Mouse (Mus musculus): Measurements from ENCODE around the gene 1600015I10Rik.
A peak's percentile ranks its signal among the peaks of the same experiment; 100 is the strongest.
"Not testable (repeated sequence)": the region's sequence is repeated elsewhere in the genome, so short reads cannot be mapped to it uniquely, and the experiment has no call there.

Gene 1600015I10Rik

GRCm38 (mm10) chr6:48929595-48929994 is at the start of gene 1600015I10Rik:
Gene 1600015I10Rik (plus strand): TSS chr6:48929895.
- no peak for DNase-seq (ENCODE audit: low spot score in 2 of 2)

DNA sequence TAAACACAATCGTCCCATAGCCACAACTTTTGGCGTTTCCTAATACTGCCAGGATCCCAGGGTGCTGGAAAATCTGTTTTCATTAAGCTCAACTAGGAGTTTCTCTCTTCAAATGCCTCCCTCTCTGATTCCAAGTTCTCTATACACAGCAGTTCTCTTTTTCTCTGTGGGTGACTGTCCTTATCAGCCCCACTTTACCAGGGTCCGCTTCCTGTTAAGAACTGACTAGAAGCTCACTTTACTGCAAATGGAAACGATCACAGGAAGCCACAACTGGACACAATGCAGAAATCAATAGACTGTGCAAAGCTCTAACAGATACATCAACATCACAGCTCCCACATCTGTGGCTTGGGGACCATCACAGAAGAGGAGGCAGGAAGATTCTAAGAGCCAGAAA is 35.5 kb upstream of the 1600015I10Rik start:
- DNase-seq (ENCODE audit: low spot score in 2 of 2), result no peak

GRCm38 (mm10) chr6:48894938-48895818 is 34.5 kb upstream of the 1600015I10Rik start:
- no peak for DNase-seq (ENCODE audit: low spot score in 2 of 2)

DNA sequence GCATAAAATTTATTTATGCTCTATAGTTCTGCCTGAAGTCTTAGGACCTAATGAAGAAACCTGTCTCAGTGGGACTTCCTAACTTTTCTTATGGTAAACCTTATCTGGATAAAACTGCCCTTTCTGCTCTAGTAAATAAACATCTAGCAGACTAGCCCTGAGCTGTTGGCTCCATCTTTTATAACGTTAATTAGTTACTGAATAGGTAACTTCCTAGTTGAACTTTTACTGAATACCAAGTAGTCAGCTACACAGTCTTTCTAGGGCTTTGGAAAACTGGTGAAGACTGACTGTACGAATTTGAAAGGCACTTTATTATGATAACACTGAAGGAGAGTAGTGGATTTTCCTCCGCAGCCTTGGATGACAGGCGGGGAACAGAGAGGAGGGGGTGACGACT is 33.8 kb upstream of the 1600015I10Rik start:
- no peak for DNase-seq (ENCODE audit: low spot score in 2 of 2)

- DNase-seq (ENCODE audit: low spot score in 2 of 2), result no peak
Observed at GRCm38 (mm10) chr6:48896956-48897355, 32.7 kb upstream of the 1600015I10Rik start.

GRCm38 (mm10) chr6:48901316-48901715 is 28.4 kb upstream of the 1600015I10Rik start:
- DNase-seq (ENCODE audit: low spot score in 2 of 2), result not testable (repeated sequence)

GRCm38 (mm10) chr6:48902511-48903406 is 26.9 kb upstream of the 1600015I10Rik start:
- no peak for DNase-seq (ENCODE audit: low spot score in 2 of 2)

GRCm38 (mm10) chr6:48903437-48903836 is 26.3 kb upstream of the 1600015I10Rik start:
- no peak for DNase-seq (ENCODE audit: low spot score in 2 of 2)

DNA sequence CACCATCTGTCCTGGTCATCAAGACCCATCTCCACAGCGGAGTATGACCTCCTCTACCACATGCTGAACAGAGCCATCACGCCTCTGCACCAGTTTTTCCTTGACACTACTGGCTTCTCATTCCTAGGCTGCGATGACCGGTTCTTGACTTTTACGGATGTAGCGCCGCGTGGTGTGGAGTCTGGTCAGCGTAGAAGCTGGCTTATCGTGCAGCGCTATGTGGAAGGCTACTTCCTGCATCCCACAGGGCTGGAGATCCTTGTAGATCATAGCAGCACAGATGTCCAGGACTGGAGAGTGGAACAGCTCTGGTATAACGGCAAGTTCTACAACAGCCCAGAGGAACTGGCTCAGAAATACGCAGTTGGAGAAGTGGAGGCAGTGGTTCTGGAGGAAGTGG is 24.1 kb upstream of the 1600015I10Rik start:
- DNase-seq (ENCODE audit: low spot score in 2 of 2), result no peak

- DNase-seq (ENCODE audit: low spot score in 2 of 2), result no peak
Observed at GRCm38 (mm10) chr6:48906371-48906770, 23.3 kb upstream of the 1600015I10Rik start.

GRCm38 (mm10) chr6:48909229-48909628 is 20.5 kb upstream of the 1600015I10Rik start:
- no peak for DNase-seq (ENCODE audit: low spot score in 2 of 2)

DNA sequence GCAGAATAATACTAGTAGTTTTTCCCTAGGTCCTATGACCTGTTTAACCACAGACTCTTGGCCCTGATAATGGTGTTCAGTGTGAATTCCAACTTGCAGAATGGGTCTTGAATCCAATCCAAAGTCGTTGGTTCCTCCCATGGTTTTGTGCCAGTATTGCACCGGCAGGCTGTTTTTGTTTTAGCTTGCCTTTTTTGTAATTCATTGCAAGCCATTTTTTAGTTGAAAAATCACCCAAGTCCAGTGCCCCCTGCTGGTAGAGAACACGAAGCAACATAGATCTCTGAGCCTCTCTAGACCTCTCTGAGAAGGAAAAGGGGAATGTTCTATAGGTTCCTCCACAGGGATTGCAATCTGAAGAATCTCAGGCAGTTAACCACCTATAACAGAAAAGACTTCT is 17.7 kb upstream of the 1600015I10Rik start:
- peak; percentile 2 to 4 for DNase-seq (ENCODE audit: low spot score in 2 of 2)

DNA sequence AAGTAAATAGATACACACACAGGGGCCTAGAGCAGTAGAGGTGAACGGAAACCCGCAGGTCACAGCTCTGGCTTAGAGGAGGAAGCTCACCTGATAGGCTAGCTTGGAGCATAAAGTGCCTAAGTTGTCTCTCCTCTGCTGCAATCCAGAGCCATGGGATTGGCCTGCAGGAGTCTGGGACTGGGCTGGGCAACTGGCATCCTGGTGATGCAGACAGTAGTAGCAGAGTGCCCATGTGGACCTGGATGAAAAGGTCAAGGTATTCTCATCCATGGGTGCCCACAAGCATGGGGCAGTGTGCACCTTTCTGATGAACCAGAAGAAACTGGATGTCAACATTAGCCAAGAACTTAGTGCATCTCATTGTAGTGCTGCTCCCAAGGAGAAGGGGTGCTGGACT is 16.1 kb upstream of the 1600015I10Rik start:
- no peak for DNase-seq (ENCODE audit: low spot score in 2 of 2)

- DNase-seq (ENCODE audit: low spot score in 2 of 2), result no peak
Observed at GRCm38 (mm10) chr6:48949596-48949995, 19.9 kb downstream of the 1600015I10Rik start.

GRCm38 (mm10) chr6:48950676-48951075 is 21.0 kb downstream of the 1600015I10Rik start:
- DNase-seq (ENCODE audit: low spot score in 2 of 2), result no peak

DNA sequence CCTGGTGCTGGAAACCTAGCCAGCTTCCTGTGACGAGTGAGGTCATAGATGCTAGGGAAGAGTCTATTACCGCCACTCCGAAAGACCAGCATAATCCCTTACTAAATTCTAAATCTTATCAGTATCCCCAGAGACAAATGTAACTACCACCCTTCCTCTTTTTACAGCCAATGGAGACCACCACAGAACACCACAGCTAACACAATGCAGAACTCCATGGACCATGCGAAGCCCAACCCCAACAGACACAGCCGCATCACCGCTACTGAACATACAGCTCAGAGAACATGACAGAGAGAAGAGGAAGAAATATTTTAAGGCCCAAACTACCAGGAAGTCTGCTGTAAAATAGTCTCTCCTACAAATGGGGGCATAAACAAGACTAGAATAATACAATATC is 21.9 kb downstream of the 1600015I10Rik start:
- DNase-seq (ENCODE audit: low spot score in 2 of 2), result no peak

GRCm38 (mm10) chr6:48953220-48953619 is 23.5 kb downstream of the 1600015I10Rik start:
- DNase-seq (ENCODE audit: low spot score in 2 of 2), result no peak

GRCm38 (mm10) chr6:48954211-48954610 is 24.5 kb downstream of the 1600015I10Rik start:
- DNase-seq (ENCODE audit: low spot score in 2 of 2), result no peak

- DNase-seq (ENCODE audit: low spot score in 2 of 2), result peak; percentile 51 to 63
Observed at GRCm38 (mm10) chr6:48954946-48955345, 25.3 kb downstream of the 1600015I10Rik start.

DNA sequence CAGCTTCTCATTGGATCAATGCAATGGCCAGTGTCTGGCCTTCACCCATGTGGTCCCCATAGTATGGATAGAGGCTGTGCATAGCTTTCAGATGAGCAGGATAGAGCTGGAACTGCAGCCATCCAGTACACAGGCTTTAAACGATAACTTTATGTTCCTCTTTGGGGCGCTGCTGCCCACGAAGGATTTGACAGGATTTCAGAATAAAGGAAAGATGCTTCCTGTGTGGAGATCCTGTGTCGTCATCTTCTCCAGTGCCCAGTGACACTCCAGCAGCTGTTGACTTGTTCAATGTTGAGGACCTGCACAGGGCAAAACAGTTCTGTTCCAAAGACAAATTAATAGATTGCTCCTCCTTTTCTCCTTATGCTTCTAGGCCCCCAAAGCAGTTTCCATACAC is 27.1 kb downstream of the 1600015I10Rik start:
- no peak for DNase-seq (ENCODE audit: low spot score in 2 of 2)

- DNase-seq (ENCODE audit: low spot score in 2 of 2), result peak; percentile 7 to 16
Observed at GRCm38 (mm10) chr6:48958053-48958452, 28.4 kb downstream of the 1600015I10Rik start.

GRCm38 (mm10) chr6:48959151-48959550 is 29.5 kb downstream of the 1600015I10Rik start:
- DNase-seq (ENCODE audit: low spot score in 2 of 2), result peak in 1 of 2 experiments; percentile 8
